Mouse (Mus musculus) intestine, embryonic 14.5 days (tissue): ENCODE measurements around the gene Cradd. TPM values are rescaled to one million over a fixed set of nuclear protein-coding genes. Genes with fewer than 3 reads are reported as not detected.

Source experiments
- ATAC-seq: fragments of 200-750 bp; cut with Nextera tagmentation; replicated peaks from 2 replicates; pipeline ENCODE4 v1.8.0; 2017; ENCODE audit warnings: low read depth, moderate number of reproducible peaks, moderate TSS enrichment, moderate library complexity; ENCODE audit not compliant: low FRiP score, low TSS enrichment
- DNase-seq: peaks from one replicate; pipeline ENCODE4 v3.0.0-alpha.2; 2018; ENCODE audit warnings: low spot score
- H3K27ac ChIP-seq: fragments of 300-500 bp; sonication (generic); 2 replicates; pipeline ENCODE4 v1.5.1; 2014; ENCODE audit warnings: low read depth, mild to moderate bottlenecking, control low read depth
- H3K27me3 ChIP-seq: fragments of 300-500 bp; sonication (generic); replicated peaks from 2 replicates; pipeline ENCODE4 v1.6.1; 2014; ENCODE audit warnings: low read length, control low read depth; ENCODE audit not compliant: control insufficient read depth, insufficient read depth
- H3K36me3 ChIP-seq: fragments of 300-500 bp; sonication (generic); 2 replicates; pipeline ENCODE4 v1.6.1; 2014; ENCODE audit warnings: low read length, control low read depth; ENCODE audit not compliant: control insufficient read depth, insufficient read depth
- H3K4me1 ChIP-seq: fragments of 300-500 bp; sonication (generic); replicated peaks from 2 replicates; pipeline ENCODE4 v1.6.1; 2014; ENCODE audit warnings: low read length, control low read depth, mixed read lengths; ENCODE audit not compliant: control insufficient read depth, insufficient read depth
- H3K4me2 ChIP-seq: fragments of 300-500 bp; sonication (generic); 2 replicates; pipeline ENCODE4 v1.6.1; 2014; ENCODE audit warnings: low read length
- H3K4me3 ChIP-seq: fragments of 300-500 bp; sonication (generic); 2 replicates; pipeline ENCODE4 v1.5.1; 2014; ENCODE audit warnings: low read depth, low read length, control low read depth, mixed read lengths
- H3K9ac ChIP-seq: fragments of 300-500 bp; sonication (generic); 2 replicates; pipeline ENCODE4 v1.6.1; 2014; ENCODE audit warnings: mild to moderate bottlenecking, low read length
- H3K9me3 ChIP-seq: fragments of 300-500 bp; sonication (generic); 2 replicates; pipeline ENCODE4 v1.6.1; 2016; ENCODE audit warnings: low read length, control low read depth; ENCODE audit not compliant: control insufficient read depth
- WGBS: fragments of 180-500 bp; shearing (Covaris S2); extraction: QIAGEN DNeasy Blood & Tissue Kit; methylation state at CpG from one replicate; pipeline ENCODE4 v1.1.7; 2014; 5-methylcytosine and 5-hydroxymethylcytosine counted together
- polyA plus RNA-seq: library from polyadenylated mRNA; unstranded; fragments of >200 nt; fragmentation: Nextera tagmentation; extraction: Ambion mirVana; gene quantifications from 2 replicates; pipeline ENCODE4 v1.2.1, GENCODE M21; 2014

Gene Cradd
- polyA plus RNA-seq, 1 experiment from 2014 or later, result 13.6 TPM

DNA sequence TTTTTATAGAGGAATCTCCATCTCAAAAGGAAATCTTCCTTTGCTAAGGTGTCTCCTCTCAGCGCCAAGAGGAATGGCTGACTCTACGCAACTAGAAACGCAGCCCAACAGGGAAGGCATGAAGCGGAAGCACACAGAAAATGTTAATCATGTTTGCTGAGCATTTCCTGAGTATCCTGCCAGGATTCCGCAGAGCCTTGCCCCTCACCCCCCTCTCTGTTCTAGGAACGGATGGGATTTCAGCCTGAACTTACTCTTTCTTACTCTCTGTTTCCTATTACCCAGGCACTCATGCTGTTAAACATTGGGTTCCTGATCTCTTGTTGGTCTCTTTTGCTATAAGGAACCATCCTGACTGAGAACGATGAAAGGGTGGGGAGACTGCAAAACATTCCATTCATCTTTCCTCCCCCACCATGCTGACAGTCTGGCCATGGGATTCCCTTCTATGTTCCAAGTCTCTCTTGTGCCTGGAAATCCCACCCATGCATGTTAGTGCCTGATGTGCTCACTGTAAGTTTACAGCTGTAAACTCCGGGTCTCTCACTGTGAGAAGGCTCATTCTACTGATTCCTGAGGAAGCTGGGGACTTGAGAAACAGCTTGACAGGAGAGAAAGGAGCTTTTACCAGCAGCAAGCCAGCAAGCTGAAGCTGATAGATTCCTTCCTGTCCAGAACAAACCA lies 161.1 kb downstream of the Cradd start:
- DNase-seq, result no peak

DNA sequence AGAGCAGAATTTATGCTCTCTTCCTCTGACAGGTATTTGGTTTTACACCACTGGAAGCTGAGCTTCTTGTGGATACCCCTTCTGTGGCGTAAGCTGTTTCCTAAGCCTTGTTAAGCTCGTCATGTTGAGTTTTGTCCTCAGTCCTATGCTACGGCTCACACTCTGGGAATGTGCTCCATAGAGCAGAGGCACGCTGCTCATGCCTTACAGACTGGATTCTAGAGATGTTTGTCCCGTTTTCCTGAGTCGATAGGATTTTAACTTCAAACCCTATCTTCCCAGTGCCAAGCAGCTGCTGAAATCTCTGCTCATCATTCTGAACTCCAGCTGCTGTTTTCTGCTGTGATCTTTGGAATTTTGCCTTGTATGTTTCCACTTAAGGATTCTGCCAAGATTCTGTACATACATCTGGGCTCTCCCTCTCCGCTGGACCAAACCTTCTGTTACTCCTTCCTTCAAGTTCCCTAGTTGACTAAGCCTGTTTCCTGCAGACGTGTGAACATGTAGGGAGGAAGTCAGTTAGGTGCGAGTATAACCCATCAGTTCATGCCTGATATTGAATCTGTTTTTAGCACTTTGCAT lies 164.2 kb downstream of the Cradd start:
- DNase-seq (no peak), ATAC-seq (no peak)
- 48% methylated on average over 9 of the region's 9 CpGs for WGBS
- Histone ChIP-seq H3K4me2 (no peak overlapping the region), H3K9me3 (no peaks in the 10 kb centered on the region), H3K27ac (no peak overlapping the region), H3K9ac (no peak overlapping the region), H3K4me1 (peaks cover 7% of the 10 kb centered on the region; the same call in 1 of the 2 replicates), H3K4me3 (no peak overlapping the region), H3K36me3 (no peaks in the 10 kb centered on the region), H3K27me3 (no peaks in the 10 kb centered on the region)

More for the DNA sequence above, 161.1 kb downstream of the Cradd start:
- no peak for ATAC-seq
- Histone ChIP-seq H3K4me3 (no peak overlapping the region), H3K9ac (no peak overlapping the region), H3K36me3 (no peaks in the 10 kb centered on the region), H3K4me2 (peak overlapping the region; percentile 11), H3K27me3 (no peaks in the 10 kb centered on the region), H3K4me1 (peaks cover 7% of the 10 kb centered on the region; the same call in 1 of the 2 replicates), H3K9me3 (no peaks in the 10 kb centered on the region), H3K27ac (peak overlapping the region; percentile 48; the same call in 1 of the 2 replicates)
- 21% methylated on average over 8 of the region's 8 CpGs for WGBS

DNA sequence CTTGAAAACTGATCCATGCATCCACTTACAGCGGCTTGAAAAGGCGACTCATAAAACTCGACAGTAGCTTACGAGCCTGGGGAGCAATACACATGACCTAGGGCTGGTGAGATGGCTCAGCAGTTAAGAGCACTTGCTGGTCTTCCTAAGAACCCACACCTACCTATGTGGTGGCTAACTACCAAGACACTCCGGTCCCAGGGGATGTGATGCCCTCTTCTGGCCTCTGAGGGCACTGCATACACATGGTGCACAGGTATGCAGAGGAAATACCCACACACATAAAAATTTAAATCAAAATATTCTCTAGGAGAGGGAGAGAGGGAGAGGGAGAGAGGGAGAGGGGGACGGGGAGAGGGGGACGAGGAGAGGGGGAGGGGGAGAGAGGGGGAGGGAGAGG lies 167.5 kb downstream of the Cradd start:
- Histone ChIP-seq H3K4me2 (no peak overlapping the region), H3K4me1 (no peaks in the 10 kb centered on the region), H3K36me3 (no peaks in the 10 kb centered on the region), H3K27ac (no peak overlapping the region), H3K9ac (no peak overlapping the region), H3K27me3 (no peaks in the 10 kb centered on the region), H3K9me3 (no peaks in the 10 kb centered on the region), H3K4me3 (no peak overlapping the region)
- ATAC-seq, result no peak
- WGBS, result 88% methylated on average over 6 of the region's 7 CpGs
- DNase-seq, result no peak

DNA sequence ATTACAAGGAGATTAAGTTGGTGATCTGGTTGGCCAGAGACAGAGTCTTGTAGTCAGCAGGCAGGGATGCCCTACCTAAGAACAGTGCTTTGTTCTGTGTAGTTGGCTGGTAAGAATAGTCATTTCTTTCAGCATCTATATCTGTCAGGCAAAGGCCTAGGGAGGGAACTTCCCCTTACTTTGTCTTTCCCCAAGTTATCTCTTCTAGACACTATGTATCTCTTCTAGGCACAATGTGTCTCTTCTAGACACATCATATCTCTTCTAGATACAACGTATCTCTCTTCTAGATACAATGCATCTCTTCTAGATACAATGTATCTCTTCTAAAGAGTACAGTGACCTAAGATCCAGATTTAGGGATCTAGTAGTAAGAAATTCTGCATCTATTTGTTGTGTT lies 169.3 kb downstream of the Cradd start:
- no peak overlapping the region for H3K9ac ChIP-seq
- no peak for DNase-seq
- H3K4me3 ChIP-seq, result no peak overlapping the region
- H3K27me3 ChIP-seq, result no peaks in the 10 kb centered on the region
- no peaks in the 10 kb centered on the region for H3K36me3 ChIP-seq
- no peaks in the 10 kb centered on the region for H3K4me1 ChIP-seq
- WGBS, result 94% methylated on average over 1 of the region's 1 CpGs
- no peak overlapping the region for H3K27ac ChIP-seq
- no peak for ATAC-seq
- H3K9me3 ChIP-seq, result no peaks in the 10 kb centered on the region
- no peak overlapping the region for H3K4me2 ChIP-seq

DNA sequence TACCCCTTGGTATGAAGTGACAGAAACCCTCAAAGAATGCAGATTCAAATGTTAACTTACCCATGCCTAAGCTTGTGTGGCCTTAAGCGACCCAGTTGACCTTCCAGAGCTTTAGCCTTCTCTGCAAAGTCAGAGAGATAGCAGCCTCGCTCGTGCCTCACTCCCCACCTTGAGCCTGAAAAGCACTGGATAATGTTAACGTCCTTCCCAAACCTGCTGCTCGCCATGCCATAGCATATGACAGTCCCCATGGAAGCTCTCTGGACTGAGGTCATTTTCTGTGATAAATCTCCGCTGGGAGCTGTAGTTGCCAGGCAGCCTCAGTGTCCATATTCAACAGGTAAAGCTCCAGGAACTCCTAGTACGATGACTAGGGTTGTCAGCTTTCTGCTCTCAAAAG lies 170.7 kb downstream of the Cradd start:
- no peaks in the 10 kb centered on the region for H3K4me1 ChIP-seq
- no peak overlapping the region for H3K4me2 ChIP-seq
- no peaks in the 10 kb centered on the region for H3K9me3 ChIP-seq
- H3K36me3 ChIP-seq, result no peaks in the 10 kb centered on the region
- DNase-seq (no peak), ATAC-seq (no peak)
- WGBS, result 69% methylated on average over 7 of the region's 7 CpGs
- H3K27ac ChIP-seq, result no peak overlapping the region
- no peak overlapping the region for H3K9ac ChIP-seq
- H3K27me3 ChIP-seq, result no peaks in the 10 kb centered on the region
- no peak overlapping the region for H3K4me3 ChIP-seq

DNA sequence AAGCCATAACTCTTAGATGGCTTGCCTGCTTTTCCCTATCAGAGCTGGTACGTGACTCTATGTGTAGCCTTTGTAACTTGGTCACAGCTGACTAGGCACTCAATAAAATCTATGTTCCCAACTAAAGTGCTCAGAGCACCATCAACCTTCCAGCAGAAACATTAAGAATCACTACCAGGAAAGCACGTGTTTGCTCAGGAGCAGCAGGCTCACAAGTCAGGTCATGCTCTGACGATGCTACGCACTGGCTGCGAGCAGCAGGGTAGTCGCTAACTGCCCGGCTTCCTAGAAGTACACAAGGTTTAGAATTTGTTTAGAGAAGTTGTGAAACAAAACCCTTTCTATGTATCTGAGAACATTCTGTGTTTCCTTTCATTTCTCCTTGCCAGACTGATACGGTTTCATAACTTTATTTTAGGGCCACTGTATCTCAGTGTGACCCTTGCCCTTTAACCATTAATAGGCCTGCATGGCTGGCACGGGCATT lies 171.4 kb downstream of the Cradd start:
- no peaks in the 10 kb centered on the region for H3K36me3 ChIP-seq
- H3K27me3 ChIP-seq, result no peaks in the 10 kb centered on the region
- H3K4me1 ChIP-seq, result no peaks in the 10 kb centered on the region
- H3K27ac ChIP-seq, result no peak overlapping the region
- DNase-seq (no peak), ATAC-seq (no peak)
- no peak overlapping the region for H3K9ac ChIP-seq
- no peak overlapping the region for H3K4me2 ChIP-seq
- WGBS, result 66% methylated on average over 9 of the region's 9 CpGs
- no peaks in the 10 kb centered on the region for H3K9me3 ChIP-seq
- H3K4me3 ChIP-seq, result no peak overlapping the region

DNA sequence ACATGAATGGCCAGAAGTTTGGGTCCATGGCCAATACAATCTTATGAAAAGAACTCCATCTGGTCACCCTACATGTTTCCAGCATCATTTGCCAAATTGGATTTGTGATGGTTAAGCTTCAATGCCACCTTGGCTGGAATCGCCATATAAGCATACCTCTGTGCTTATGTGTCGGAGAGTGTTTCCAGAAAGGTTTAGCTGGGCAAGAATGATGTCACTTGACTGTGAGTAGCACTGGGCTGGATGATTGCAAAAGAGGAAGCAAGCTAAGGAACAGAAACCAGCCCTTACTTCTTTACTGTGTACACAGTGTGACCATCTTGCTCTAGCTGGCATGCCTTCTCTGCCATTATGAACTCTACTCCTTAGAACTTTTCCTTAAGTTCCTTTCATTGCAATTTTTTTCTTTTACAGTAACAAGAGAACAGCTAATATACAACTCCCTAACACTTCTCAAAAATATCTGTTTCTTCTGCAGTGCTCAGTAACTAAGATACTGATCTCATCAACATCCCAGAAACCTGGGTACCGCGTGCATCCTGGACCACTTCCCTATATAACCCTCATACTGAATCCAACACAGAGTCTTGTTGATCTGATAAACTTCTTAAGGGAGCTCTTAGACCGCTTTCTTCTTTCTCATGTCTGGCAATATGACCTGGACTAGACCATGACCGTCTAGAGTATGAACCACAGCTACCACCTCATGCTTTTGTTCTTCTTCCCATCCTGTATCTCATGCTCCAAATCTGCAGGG lies 172.7 kb downstream of the Cradd start:
- DNase-seq, result no peak
- no peaks in the 10 kb centered on the region for H3K36me3 ChIP-seq
- no peak overlapping the region for H3K4me3 ChIP-seq
- H3K27me3 ChIP-seq, result no peaks in the 10 kb centered on the region
- WGBS, result 93% methylated on average over 6 of the region's 6 CpGs
- H3K9ac ChIP-seq, result no peak overlapping the region
- H3K27ac ChIP-seq, result no peak overlapping the region
- no peak overlapping the region for H3K4me2 ChIP-seq
- no peaks in the 10 kb centered on the region for H3K9me3 ChIP-seq
- H3K4me1 ChIP-seq, result peaks cover 11% of the 10 kb centered on the region
- no peak for ATAC-seq

DNA sequence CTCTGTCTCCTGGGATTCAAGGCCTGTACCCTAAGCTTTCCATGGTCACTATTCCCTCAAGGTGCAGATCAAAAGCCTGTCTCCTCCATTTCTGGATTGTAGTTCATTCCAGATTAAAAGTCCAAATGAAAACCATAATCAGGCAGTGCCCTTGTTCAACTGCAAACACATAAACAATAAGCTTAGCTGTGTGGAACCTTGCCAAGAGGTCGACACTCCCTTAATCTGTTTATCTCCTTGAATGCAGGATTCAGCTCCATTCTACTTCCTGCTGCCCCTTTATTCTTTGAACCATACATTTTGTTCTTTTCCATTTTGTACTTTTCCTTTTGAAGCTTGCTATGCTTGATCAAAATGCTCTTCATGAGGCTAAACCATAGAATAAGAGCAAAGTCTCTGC lies 174.3 kb downstream of the Cradd start:
- H3K4me2 ChIP-seq, result no peak overlapping the region
- no peak overlapping the region for H3K4me3 ChIP-seq
- H3K9me3 ChIP-seq, result no peaks in the 10 kb centered on the region
- no peak overlapping the region for H3K27ac ChIP-seq
- no peak for DNase-seq
- no peak overlapping the region for H3K9ac ChIP-seq
- peaks cover 22% of the 10 kb centered on the region for H3K4me1 ChIP-seq
- no peaks in the 10 kb centered on the region for H3K36me3 ChIP-seq
- no peaks in the 10 kb centered on the region for H3K27me3 ChIP-seq
- ATAC-seq, result no peak
- WGBS, result 27% methylated on average over 1 of the region's 1 CpGs
